Mouse (Mus musculus) hindbrain, postnatal 0 days (tissue): Measurements from ENCODE around the gene Wdr20. TPM values are rescaled to one million over a fixed set of nuclear protein-coding genes. Genes with fewer than 3 reads are reported as not detected.
"Not testable (repeated sequence)": the region's sequence is repeated elsewhere in the genome, so short reads cannot be mapped to it uniquely, and the experiment has no call there.

Source experiments
- ATAC-seq: fragments of 200-750 bp; cut with Nextera tagmentation; 2 replicates; pipeline ENCODE4 v1.8.0; 2017; ENCODE audit warnings: mild to moderate bottlenecking, moderate TSS enrichment, moderate library complexity
- DNase-seq: peaks from one replicate; pipeline ENCODE4 v3.0.0-alpha.2; 2015; ENCODE audit warnings: low spot score
- H3K27ac ChIP-seq: fragments of 300-500 bp; sonication (generic); 2 replicates; pipeline ENCODE4 v1.5.1; 2014; ENCODE audit warnings: mild to moderate bottlenecking
- H3K27me3 ChIP-seq: fragments of 300-500 bp; sonication (generic); 2 replicates; pipeline ENCODE4 v1.6.1; 2014; ENCODE audit warnings: low read length, mixed read lengths; ENCODE audit not compliant: insufficient read depth
- H3K36me3 ChIP-seq: fragments of 300-500 bp; sonication (generic); 2 replicates; pipeline ENCODE4 v1.6.1; 2014; ENCODE audit warnings: low read length, mixed read lengths; ENCODE audit not compliant: insufficient read depth
- H3K4me1 ChIP-seq: fragments of 300-500 bp; sonication (generic); 2 replicates; pipeline ENCODE4 v1.6.1; 2014; ENCODE audit warnings: antibody characterized with exemption, low read length, mixed read lengths; ENCODE audit not compliant: insufficient read depth
- H3K4me2 ChIP-seq: fragments of 300-500 bp; sonication (generic); 2 replicates; pipeline ENCODE4 v1.6.1; 2014; ENCODE audit warnings: low read depth, mild to moderate bottlenecking, low read length, moderate library complexity, mixed read lengths
- H3K4me3 ChIP-seq: fragments of 300-500 bp; sonication (generic); 2 replicates; pipeline ENCODE4 v1.5.1; 2014; ENCODE audit warnings: low read length
- H3K9ac ChIP-seq: fragments of 300-500 bp; sonication (generic); replicated peaks from 2 replicates; pipeline ENCODE4 v1.6.1; 2014; ENCODE audit warnings: mild to moderate bottlenecking, low read length, moderate library complexity, mixed read lengths
- H3K9me3 ChIP-seq: fragments of 300-500 bp; sonication (generic); 2 replicates; pipeline ENCODE4 v1.6.1; 2016; ENCODE audit warnings: low read length, mixed read lengths
- CTCF ChIP-seq: IDR thresholded peaks from 2 replicates; pipeline ENCODE4 v1.5.1; 2016; ENCODE audit warnings: antibody characterized with exemption, control low read depth, low read depth
- WGBS: fragments of 180-500 bp; shearing (Covaris S2); extraction: QIAGEN DNeasy Blood & Tissue Kit; methylation state at CpG from one replicate; pipeline ENCODE4 v1.1.7; 2014; 5-methylcytosine and 5-hydroxymethylcytosine counted together
- polyA plus RNA-seq: library from polyadenylated mRNA; unstranded; fragments of >200 nt; fragmentation: Nextera tagmentation; extraction: Ambion mirVana; gene quantifications from 2 replicates; pipeline ENCODE4 v1.2.1, GENCODE M21; 2015
- total RNA-seq: library from RNA; depleted of rRNA; stranded (reverse); fragments of >200 nt; gene quantifications from 2 replicates; pipeline ENCODE4 v1.2.3, GENCODE M21; 2014

The Wdr20 gene
- total and polyA plus RNA-seq, 2 experiments from 2014 or later, result 17.1 to 28.8 TPM

- Histone ChIP-seq H3K27me3 (no peaks in the 10 kb centered on the region), H3K36me3 (no peaks in the 10 kb centered on the region), H3K4me2 (no peak overlapping the region), H3K9me3 (no peaks in the 10 kb centered on the region), H3K27ac (no peak overlapping the region), H3K4me1 (0 out of 2 replicates have a peak, but pooled peaks cover 6% of the 10 kb centered on the region), H3K4me3 (no peak overlapping the region), H3K9ac (no peak overlapping the region)
- ATAC-seq (no peak), DNase-seq (no peak)
- no peak for TF ChIP-seq CTCF
- WGBS, result 76% methylated on average over 5 of the region's 5 CpGs
Observed at GRCm38 (mm10) chr12:110711270-110711669, 26.5 kb upstream of the Wdr20 start.

DNA sequence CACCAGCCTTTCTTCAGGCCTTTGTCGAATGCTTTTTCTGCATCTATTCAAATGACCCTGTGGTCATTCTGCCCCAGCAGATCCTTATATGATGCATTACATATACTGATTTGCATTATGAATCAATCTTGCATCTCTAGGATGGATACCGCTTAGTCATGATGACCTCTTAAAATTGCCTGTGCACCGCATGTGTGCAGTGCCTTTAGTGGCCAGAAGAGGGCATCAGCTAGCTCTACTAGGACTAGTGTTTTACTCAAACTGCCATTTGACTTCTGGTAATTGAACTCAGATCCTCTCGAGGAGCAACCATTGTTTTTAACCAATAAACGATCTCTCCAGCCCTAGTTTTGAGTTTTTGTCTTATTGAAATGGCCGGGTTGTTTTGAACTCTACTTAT, 24.0 kb upstream of the Wdr20 start:
- no peak overlapping the region for H3K27ac ChIP-seq
- H3K36me3 ChIP-seq, result no peaks in the 10 kb centered on the region
- TF ChIP-seq CTCF, result peak; percentile 45
- H3K9ac ChIP-seq, result no peak overlapping the region
- no peaks in the 10 kb centered on the region for H3K27me3 ChIP-seq
- no peak overlapping the region for H3K4me2 ChIP-seq
- H3K9me3 ChIP-seq, result no peaks in the 10 kb centered on the region
- H3K4me3 ChIP-seq, result no peak overlapping the region
- 96% methylated on average over 6 of the region's 6 CpGs for WGBS
- no peaks in the 10 kb centered on the region for H3K4me1 ChIP-seq
- no peak for DNase-seq
- ATAC-seq, result no peak

DNA sequence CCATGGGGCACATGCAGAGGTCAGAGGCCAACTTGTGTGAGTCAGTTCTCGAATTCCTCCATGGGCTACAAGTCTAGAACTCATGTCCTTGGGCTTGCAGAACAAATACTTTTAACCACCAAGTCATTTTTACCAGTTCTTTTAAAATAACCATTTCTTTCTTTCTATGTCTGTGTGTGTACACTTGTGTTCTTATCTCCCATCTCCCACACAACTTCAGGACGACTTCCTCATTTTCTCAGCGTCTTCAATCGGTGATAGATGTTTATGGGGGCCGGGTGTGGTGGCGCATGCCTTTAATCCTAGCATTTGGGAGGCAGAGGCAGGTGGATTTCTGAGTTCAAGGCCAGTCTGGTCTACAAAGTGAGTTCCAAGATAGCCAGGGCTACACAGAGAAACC, 23.5 kb upstream of the Wdr20 start:
- Histone ChIP-seq H3K4me2 (no peak overlapping the region), H3K4me1 (no peaks in the 10 kb centered on the region), H3K4me3 (no peak overlapping the region), H3K9ac (no peak overlapping the region), H3K9me3 (no peaks in the 10 kb centered on the region), H3K27me3 (no peaks in the 10 kb centered on the region), H3K27ac (no peak overlapping the region), H3K36me3 (no peaks in the 10 kb centered on the region)
- no peak for TF ChIP-seq CTCF
- ATAC-seq, result no peak
- 94% methylated on average over 6 of the region's 6 CpGs for WGBS
- no peak for DNase-seq

DNA sequence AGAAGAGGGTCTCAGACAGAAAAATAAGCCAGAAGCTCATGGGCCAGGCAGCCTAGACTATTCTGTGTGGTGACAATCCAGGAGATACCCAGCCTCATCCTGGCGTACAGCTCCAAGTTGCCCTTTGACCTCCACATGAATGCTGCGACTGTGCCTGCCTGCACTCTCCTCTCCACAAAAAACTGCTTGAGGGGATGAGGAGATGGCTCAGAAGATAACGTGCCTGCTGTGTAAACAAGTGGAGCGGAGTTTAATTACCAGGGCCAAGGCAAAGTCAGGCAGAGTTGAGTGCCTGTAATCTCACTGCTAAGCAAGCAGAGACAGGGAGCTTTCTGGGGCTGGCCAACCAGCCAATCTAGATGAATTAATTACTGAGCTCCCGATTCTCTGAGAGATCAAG, 21.7 kb upstream of the Wdr20 start:
- Histone ChIP-seq H3K27me3 (no peaks in the 10 kb centered on the region), H3K4me1 (no peaks in the 10 kb centered on the region), H3K36me3 (no peaks in the 10 kb centered on the region), H3K9ac (no peak overlapping the region), H3K4me2 (no peak overlapping the region), H3K9me3 (no peaks in the 10 kb centered on the region), H3K27ac (no peak overlapping the region), H3K4me3 (no peak overlapping the region)
- 32% methylated on average over 5 of the region's 5 CpGs for WGBS
- DNase-seq (no peak), ATAC-seq (no peak)
- TF ChIP-seq CTCF, result no peak

GRCm38 (mm10) chr12:110725051-110725450, 12.7 kb upstream of the Wdr20 start:
- Histone ChIP-seq H3K36me3 (no peaks in the 10 kb centered on the region), H3K27ac (no peak overlapping the region), H3K27me3 (no peaks in the 10 kb centered on the region), H3K9ac (no peak overlapping the region), H3K4me3 (no peak overlapping the region), H3K4me1 (no peaks in the 10 kb centered on the region), H3K9me3 (no peaks in the 10 kb centered on the region), H3K4me2 (no peak overlapping the region)
- no peak for DNase-seq
- TF ChIP-seq CTCF, result no peak
- ATAC-seq, result no peak
- WGBS, result 95% methylated on average over 5 of the region's 5 CpGs

DNA sequence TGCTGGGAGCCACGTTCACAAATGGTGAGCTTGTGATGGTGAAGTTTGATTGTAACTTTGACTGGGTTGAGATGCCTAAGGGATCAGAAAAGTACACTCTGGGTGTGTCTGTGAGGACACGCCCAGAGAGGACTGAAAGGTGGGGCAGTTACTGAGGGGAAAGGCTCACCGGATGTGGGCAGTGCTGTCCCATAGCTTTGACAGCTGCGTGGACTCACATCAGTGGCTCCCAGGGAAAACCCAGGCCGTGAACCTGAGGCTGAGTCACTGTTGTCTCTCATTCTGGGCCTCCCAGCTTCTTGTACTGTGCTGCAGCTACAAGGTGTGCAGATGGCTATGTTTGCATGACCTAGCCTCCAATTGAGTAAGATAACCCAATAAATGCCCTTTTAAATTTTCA, 12.3 kb upstream of the Wdr20 start:
- H3K4me2 ChIP-seq, result no peak overlapping the region
- H3K27ac ChIP-seq, result no peak overlapping the region
- H3K36me3 ChIP-seq, result no peaks in the 10 kb centered on the region
- no peak for TF ChIP-seq CTCF
- ATAC-seq, result no peak
- DNase-seq, result no peak
- H3K9me3 ChIP-seq, result no peaks in the 10 kb centered on the region
- H3K4me3 ChIP-seq, result no peak overlapping the region
- H3K27me3 ChIP-seq, result no peaks in the 10 kb centered on the region
- H3K4me1 ChIP-seq, result no peaks in the 10 kb centered on the region
- H3K9ac ChIP-seq, result no peak overlapping the region
- WGBS, result 88% methylated on average over 5 of the region's 5 CpGs

GRCm38 (mm10) chr12:110726428-110726827, 11.3 kb upstream of the Wdr20 start:
- Histone ChIP-seq H3K4me3 (no peak overlapping the region), H3K9ac (no peak overlapping the region), H3K9me3 (no peaks in the 10 kb centered on the region), H3K27ac (no peak overlapping the region), H3K27me3 (no peaks in the 10 kb centered on the region), H3K36me3 (no peaks in the 10 kb centered on the region), H3K4me2 (no peak overlapping the region), H3K4me1 (no peaks in the 10 kb centered on the region)
- DNase-seq, result no peak
- WGBS, result 56% methylated on average over 1 of the region's 1 CpGs
- no peak for ATAC-seq
- TF ChIP-seq CTCF, result no peak

- ATAC-seq, H3K4me1 ChIP-seq: not testable (repeated sequence)
- WGBS, result 100% methylated on average over 3 of the region's 3 CpGs
Observed at GRCm38 (mm10) chr12:110733254-110733653, 4.5 kb upstream of the Wdr20 start.

More at GRCm38 (mm10) chr12:110733254-110733653, 4.5 kb upstream of the Wdr20 start:
- H3K27ac ChIP-seq, H3K9ac ChIP-seq, H3K4me3 ChIP-seq, H3K27me3 ChIP-seq, H3K9me3 ChIP-seq, H3K4me2 ChIP-seq, H3K36me3 ChIP-seq, DNase-seq: not testable (repeated sequence)
